Mouse (Mus musculus) gastrocnemius, postnatal 25 days (tissue): ENCODE results near the gene Frmd6. TPM values are rescaled to one million over a fixed set of nuclear protein-coding genes. Genes with fewer than 3 reads are reported as not detected.

Source experiments
- DNase-seq: peaks from one replicate; pipeline ENCODE4 v3.0.0; 2022
- long read RNA-seq, 2 experiments: library from polyadenylated mRNA; stranded (forward); transcript quantifications; one replicate each; pipeline ENCODE4 v2.0.0; 2021
- total RNA-seq, 2 experiments: library from RNA; stranded (reverse); gene quantifications; 1 replicate in 1 of 2; 2 replicates in 1 of 2; pipeline ENCODE4 v1.2.3; 2021

Frmd6 gene
- total RNA-seq, result 10 to 100 TPM; 13.6 to 16.1 TPM
- long read RNA-seq, experiment 1, partial matches to known transcripts, result 1 of 5 reads
- long read RNA-seq, experiment 1, other reads (novel, unspliced or antisense), result 4 of 5 reads
- long read RNA-seq, experiment 2, full-length matches to known transcripts, result 6 of 12 reads
- long read RNA-seq, experiment 2, partial matches to known transcripts, result 0 of 12 reads
- long read RNA-seq, experiment 2, other reads (novel, unspliced or antisense), result 6 of 12 reads

GRCm38 (mm10) chr12:70824729-70825650, at the start of gene Frmd6:
Gene Frmd6 (plus strand): TSS chr12:70825514.
- DNase-seq, result peak; percentile 93

- DNase-seq, result no peak
These were observed 49.7 kb upstream of the Frmd6 start for GRCm38 (mm10) chr12:70775609-70776008.

- DNase-seq, result no peak
These were observed 48.6 kb upstream of the Frmd6 start for GRCm38 (mm10) chr12:70776683-70777082.

DNA sequence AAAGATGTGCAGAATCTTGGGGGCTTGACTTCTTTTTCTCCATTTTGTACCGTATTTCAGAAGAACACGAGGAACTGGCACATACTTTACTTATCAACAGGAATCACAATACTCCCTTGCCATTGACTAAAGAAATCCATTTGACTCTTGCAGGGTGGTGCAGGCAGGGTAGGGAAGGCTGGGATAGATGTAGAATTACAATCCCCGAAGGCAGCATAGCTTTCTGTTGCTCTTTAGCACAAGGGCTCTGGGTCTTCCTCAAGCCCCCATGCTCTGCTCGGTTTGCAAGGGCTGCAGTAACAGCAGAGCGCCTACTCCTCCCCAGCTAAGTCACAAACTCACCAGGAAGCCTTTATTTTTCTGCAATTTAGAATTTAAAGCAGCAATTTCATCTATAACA, 47.8 kb upstream of the Frmd6 start:
- DNase-seq, result no peak

GRCm38 (mm10) chr12:70777866-70778265, 47.4 kb upstream of the Frmd6 start:
- no peak for DNase-seq

DNA sequence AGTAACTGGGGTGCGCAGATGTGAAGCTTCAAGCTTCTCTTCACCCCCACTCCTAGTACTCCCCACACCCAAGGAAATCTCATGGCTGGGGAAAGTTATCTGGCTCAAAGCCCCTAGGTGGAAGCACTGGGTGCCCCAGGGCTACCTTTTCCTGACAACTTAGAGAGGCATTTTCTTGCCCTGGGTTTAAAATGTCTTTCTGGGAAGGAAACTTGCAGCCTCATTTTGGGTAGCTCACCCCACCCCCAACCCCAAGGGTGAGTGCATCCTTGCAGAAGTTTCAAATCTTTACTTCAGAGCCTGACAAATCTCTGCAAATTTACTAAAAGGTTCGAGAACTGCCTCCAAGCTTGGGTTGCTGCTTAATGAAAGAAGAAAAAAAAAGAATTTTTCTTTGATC, 47.0 kb upstream of the Frmd6 start:
- no peak for DNase-seq

DNA sequence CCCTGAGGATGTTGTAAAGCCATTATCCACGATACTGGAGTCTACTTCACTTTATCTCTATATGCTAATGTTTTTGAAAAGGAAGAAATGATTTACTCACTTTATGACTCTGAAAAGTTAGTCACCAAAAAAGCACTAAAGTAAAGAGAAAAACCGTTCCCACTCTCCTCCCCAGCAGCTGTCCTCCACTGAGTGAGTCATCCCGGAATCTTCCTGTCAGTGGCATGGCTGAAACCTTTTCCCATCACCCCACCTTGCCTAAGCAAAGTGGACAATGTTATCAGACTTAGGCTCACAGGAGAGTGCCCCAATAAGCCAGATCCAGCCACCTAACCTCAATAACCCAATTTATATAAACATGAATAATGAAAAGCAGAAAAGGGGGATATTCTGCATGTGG, 46.6 kb upstream of the Frmd6 start:
- DNase-seq, result no peak

GRCm38 (mm10) chr12:70783049-70783448, 42.3 kb upstream of the Frmd6 start:
- no peak for DNase-seq

GRCm38 (mm10) chr12:70783475-70784239, 41.7 kb upstream of the Frmd6 start:
- no peak for DNase-seq

DNA sequence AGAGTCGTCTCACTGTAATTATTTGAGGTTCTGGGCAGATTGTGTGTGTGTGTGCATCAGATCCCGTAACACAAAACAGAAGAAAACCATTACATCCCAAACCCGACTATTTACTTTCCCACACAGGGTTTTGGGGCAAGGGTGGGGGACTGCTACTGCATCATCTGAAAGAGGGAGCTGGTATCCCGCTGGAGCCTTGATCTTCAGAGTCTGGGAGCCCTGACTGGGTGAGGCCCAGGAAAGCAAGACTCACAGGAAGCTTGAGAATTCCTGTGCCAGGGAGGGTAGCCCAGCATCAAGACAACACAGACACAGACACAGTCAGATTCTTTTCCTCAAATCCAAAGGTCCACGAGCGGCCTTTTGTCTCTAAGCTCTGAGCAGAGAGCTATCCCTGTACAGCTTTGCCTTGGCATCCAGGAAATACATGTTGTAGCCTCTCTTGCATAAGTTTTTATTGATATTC, 41.0 kb upstream of the Frmd6 start:
- no peak for DNase-seq

DNA sequence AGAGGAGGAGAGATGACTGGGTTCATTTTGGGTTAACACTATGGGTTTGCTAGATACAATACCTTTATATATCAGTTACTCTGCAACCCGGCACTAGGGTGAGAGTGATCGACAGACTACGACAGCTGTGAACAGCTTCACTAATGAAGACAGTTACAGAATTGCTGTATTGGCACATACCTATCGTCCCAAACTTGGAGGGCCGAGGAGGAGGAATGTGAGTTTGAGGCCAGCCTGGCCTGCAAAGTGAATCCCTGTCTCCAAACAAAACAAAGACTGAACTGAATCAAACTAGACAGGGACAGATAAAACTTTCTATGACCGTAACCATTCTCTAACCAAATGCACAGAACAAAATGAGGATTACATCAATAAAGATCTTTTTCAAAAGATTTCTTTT, 36.0 kb upstream of the Frmd6 start:
- no peak for DNase-seq

DNA sequence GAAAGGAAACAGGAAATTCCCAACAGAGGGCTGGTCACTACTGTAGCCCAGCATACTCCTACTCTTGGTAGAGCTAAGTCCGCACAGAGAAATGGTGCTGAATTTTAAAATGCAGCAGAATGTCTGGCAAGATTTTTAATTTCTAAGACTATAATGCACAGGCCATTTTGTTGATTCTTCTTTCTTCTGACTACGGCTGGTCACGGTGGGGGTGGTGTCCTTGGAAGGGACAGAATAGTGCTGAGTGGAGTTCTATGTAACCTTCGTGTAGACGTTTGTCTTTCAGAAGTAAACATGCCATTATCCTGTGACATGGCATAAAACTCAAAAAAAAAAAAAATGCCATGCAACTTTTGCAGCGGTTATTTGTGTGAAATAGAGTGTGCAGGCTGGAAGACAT, 32.0 kb upstream of the Frmd6 start:
- no peak for DNase-seq

- DNase-seq, result no peak
These were observed 30.5 kb upstream of the Frmd6 start for GRCm38 (mm10) chr12:70794543-70795388.

DNA sequence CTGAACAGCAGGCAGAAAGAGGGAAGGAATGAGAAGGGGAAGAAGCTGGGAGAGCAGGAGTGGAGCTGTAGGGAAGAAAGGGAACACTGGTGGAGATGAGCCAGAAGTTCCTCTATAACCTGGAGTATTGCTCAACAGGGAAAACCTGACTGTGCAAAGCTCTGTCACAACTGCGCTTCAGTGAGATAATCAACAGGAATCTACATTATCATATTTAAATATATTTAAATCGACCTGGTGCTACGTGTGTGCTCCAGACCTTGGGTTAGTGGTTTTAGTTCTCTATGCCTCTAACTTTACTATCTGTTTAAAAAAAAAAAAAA, 30.0 kb upstream of the Frmd6 start:
- DNase-seq, result no peak

GRCm38 (mm10) chr12:70798496-70798895, 26.8 kb upstream of the Frmd6 start:
- DNase-seq, result no peak

DNA sequence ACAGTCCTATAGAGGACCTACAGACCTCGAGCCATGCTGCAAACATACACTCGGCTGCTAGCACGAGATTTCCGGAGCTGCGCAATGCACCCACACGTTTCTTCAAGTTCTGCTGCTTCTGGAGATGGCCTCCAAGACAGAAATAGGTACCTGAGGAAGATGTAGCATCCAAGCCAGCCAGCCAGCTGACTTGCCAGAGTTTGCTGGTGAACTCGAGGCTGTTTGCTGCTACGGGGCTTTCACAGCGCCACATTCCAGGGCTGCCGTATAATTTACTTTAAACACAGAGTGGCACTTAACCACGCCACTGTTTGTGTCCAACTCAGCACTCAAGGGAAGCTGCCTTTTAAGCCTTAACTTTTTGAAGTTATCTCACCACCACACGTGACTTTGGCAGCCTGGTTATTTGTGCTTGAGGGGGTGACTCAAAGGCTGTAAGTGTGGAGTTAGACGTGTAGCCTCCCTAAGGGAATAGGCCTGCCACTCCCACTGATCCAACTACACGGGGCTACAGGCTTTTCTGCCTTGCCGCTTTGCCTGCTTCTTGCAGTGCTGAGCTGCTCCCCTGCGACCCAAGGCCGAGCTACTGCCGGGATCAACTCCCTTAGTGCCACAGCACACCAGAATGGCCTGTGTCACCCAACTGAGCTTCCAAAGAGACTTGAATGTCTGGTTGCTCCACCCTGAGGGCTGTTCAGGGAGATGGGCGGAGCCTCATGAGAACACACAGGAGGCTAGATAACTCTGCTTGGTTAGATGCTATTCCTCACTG, 25.9 kb upstream of the Frmd6 start:
- no peak for DNase-seq

- no peak for DNase-seq
These were observed 25.2 kb upstream of the Frmd6 start for GRCm38 (mm10) chr12:70800086-70800485.

- DNase-seq, result no peak
These were observed 24.0 kb upstream of the Frmd6 start for GRCm38 (mm10) chr12:70801361-70801760.

DNA sequence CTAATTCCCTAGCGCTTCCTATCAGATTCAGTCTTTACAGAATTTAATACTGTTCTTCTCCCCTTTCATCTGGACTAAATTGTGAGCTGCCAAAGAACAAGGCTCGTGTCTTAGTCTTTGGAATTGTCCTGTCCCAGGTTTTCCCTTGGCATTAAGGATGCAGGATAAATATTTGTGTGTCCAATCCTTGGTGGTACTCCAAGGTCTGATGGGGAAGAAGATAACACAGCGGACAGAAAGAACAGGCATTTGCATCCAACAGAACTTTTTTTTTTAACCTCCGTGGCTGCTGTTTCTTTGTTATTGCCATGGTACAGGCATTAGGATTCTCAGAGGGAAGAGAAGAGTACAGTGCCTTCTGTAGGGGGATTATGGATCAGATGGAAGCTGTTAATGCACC, 21.8 kb upstream of the Frmd6 start:
- DNase-seq, result no peak

- no peak for DNase-seq
These were observed 20.3 kb upstream of the Frmd6 start for GRCm38 (mm10) chr12:70804989-70805388.

DNA sequence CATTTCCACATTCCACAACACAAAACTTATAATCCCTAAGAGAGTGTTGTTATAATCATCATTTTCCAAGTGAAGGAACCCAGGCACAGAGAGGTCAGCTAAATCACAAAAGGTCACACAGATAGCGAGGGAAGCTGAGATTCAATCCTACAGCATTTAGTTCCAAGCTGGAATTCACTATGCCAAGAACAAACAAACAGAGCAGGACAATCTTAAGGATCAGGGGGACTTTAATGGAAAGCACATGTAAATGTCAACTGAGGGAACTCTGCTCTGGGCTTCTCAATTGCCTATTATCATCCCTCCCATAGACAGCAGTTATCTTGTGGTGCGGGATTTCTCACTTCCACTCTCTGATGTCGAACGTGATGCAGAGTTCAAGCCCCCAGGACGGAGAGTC, 17.8 kb upstream of the Frmd6 start:
- DNase-seq, result no peak
